Mouse (Mus musculus): ENCODE results near the gene Mex3b.

Gene Mex3b

DNA sequence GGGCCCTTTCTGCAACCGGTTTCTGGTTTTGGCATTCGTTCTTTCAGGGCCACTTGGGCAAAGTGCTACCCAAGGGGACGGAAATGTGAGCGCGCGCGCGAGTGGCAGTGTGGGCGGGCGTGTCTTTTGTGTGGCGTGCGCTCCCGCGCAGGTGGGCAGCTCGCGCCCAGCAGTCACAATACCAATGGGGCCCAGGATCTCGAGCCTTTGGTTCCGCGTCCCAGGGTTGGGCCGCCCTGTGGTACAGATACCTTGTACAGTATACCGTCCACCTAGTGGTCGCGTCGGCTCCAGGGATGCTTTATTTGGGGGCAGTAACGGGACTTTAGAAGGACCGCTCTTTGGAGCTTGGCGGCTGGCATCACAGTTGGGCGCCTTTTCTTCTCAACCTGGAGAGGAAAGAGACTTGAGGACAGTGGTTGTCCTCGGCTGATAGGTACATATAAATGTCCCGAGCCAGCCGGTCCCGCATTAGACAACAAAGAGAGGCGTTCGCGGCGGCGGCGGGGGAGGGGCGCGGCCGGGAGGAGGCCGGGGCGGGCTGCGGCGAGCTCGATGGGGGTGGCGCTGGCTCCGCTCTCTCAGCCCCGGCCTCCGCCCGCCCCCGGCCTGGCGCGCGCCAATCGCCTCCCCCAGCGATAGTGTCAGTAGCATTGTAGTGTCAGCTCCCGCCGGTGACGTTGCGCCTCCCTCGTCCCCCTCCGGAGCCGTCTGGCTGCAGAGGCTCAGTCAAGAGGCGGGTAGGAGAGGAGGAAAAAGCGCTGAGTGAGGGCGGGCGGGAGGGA is 455 bp upstream of the Mex3b start:
- peak; percentile 95 for DNase-seq (ENCODE audit: low spot score)

GRCm38 (mm10) chr7:82868309-82869230 is 1.4 kb downstream of the Mex3b start:
- DNase-seq (ENCODE audit: low spot score): peak; percentile 68

GRCm38 (mm10) chr7:82869231-82870147 is 2.4 kb downstream of the Mex3b start:
- DNase-seq (ENCODE audit: low spot score): peak; percentile 3

DNA sequence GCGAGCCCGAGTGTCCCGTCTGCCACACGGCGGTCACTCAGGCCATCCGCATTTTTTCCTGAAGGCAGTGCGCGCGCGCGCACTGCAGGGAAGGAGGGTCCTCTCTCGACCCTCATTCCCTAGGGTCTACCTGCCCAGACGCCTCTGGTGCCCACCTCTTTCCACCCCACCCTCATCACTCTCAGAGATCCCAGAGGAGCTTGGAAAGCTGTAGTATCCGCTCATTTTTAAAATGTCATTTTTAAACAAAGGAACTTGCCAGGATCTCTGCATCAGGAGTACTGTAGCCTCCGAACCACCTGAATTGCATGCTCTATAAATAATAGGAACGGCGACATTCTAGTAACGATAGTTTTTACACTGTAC is 3.0 kb downstream of the Mex3b start:
- no peak for DNase-seq (ENCODE audit: low spot score)

DNA sequence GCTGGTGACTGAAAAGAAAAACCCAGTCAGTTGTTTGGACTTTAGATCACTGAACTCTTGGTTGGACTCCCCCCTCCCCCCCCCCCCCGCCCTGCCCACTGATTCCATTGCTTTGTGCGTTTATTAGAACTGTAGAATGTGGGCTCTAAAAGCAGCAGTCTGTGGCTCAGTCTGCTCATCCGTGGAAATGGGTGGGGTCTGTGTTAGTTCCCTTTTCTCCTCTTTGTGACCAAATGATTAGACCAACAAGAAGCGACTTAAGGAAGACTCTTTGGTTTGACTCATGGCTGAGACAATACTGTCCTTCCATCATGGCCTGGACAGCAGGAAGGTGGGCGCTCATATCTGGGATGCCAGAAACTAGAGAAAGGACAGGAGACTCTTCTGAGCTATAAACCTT is 9.4 kb downstream of the Mex3b start:
- DNase-seq (ENCODE audit: low spot score): no peak

GRCm38 (mm10) chr7:82880016-82880415 is 12.9 kb downstream of the Mex3b start:
- no peak for DNase-seq (ENCODE audit: low spot score)

DNA sequence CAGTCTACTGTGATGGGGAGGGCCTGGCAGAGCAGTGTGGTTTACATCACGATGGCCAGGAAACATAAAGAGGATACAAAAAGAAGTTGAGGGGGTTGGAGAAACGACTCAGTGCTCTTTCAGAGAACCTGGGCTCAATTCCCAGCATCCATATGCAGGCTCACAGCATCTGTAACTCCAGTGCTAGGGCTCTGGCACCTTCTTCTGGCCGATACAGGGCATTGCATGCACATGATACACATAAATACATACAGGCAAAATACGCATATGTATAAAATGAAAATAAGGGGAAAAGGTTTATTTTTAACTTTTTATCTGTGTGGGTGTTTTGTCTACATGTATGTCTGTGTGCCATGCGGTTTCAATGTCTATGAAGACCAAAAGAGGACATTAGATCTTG is 13.6 kb downstream of the Mex3b start:
- DNase-seq (ENCODE audit: low spot score): no peak

DNA sequence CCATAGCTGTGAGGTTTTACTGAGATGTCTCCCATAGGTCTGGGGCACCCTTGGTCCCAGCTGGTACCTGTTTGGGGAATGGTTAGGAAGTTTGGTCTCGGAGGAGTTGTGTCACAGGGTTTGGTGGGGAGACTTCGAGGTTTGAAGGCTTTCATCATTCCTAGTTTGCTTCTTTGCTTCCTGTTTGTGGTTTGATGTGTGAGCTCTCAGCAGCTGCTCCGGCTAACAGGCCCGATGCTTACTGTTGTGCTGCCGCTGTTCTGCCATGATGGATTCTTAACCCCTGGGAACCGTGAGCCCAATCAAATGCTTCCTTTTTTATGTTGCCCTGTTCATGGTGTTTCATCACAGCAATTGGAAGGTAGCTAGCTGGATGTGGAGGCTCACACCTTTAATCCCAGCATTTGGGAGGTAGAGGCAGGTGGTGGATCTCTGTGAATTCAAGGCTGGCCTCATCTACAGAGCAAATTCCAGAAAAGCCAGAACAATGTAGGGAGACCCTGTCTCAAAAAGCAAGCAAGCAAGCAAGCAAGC is 23.3 kb downstream of the Mex3b start:
- peak; percentile 3 for DNase-seq (ENCODE audit: low spot score)

DNA sequence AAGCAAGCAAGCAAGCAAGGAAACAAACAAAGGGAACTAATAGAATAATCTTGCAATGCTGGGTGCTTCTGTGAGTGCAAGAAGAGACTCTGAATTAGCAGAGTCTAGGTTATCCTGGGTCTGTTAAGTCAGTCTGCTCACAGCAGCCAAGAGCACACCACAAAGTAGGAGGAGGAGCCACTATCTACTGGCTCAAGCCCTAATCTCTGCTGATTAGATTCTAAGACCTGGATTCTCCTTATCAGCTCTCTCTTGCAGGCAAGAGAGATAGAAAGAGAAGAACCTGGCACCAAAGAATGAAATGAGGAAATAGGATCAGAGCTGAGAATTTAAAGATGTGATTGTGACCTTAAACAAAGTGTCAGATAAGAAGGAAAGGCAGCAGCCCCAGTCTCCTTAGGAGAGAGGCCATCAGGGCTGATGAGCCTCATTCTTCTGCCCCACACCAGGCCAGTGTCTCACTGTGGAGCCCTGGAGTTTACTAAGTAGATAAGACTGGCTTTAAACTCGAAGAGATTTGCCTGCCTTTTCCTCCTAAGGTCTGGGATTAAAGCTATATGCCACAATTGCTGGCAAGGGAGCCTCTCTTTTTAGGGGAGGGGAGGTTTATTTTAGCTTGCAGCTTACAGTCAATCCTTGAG is 23.9 kb downstream of the Mex3b start:
- DNase-seq (ENCODE audit: low spot score): no peak

DNA sequence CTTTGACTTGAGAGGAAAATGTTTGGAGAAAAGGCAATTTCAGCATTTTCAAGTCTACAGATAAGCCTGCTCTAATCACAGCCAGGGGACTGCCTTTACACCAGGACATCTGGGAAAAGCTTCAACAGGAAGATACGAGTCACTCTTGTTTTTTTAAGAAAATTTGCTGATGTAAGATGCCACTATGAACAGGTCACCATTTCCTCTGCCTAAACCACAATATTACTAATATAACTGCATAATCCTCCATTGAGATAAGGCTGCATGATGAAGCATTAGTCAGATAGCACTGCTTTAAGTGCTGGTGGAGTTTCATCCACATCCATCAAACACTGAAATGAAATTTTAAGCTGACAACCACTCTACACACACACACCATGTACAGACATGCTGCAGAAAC is 27.2 kb downstream of the Mex3b start:
- DNase-seq (ENCODE audit: low spot score): no peak

DNA sequence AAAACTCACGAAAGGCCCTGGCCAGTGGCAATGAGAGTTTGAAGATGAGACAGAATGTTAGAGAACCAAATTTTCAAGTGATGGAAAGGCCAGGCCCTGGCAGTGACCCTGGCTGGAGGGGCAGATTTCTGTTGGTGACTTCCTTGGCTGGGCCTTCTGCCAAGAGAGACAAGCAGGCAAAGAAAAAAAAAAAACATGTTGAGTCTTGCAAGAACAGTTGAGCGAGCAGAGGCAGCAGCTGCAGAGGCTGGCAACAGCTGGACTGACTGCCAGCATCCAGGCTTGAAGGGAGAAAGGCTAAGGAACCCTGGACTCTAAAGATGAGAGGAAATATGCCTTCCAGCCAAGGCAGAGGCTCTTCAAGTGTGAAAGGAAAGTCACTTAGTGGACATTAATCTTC is 28.5 kb downstream of the Mex3b start:
- DNase-seq (ENCODE audit: low spot score): no peak

GRCm38 (mm10) chr7:82896750-82897149 is 29.6 kb downstream of the Mex3b start:
- no peak for DNase-seq (ENCODE audit: low spot score)

DNA sequence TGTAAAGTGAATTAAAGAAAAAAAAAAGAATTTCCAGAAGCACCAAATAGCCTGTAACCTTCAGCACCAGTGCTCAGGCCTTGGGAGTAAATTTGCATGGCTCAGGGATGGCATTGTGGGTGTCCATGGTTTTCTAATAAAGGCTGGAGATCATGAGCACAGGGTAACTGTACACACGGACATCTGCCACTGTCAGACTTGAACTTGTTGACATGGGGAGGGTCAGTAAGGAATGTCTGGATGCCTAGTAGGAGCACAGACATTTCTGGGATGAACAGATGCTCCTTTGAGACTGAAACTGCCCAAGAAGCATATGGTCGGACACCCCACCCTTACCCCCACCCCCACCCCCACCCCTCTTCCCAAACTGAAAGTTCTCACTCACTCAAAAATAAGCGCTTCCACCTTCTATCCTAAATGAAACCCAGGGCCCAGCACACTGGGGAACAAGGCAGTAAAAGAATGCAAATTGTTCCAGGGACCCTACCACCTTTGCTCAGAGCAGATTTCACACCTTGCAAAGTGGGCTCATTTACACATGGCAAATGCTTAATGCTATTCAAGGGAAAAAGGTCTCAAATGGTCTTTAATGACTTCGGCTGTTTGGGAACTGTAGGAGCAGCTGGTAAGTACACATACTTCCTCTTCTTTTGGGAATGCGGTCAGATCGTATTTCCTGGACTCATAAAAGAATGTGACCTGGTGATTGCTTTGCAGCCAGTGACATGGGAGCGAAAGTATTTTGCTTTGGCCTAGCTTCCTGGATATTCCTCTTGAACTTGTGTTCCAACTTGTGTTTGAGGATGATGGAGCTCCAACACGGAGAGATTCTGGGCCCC is 32.5 kb downstream of the Mex3b start:
- DNase-seq (ENCODE audit: low spot score): no peak

- no peak for DNase-seq (ENCODE audit: low spot score)
Measured at GRCm38 (mm10) chr7:82903006-82903405, 35.9 kb downstream of the Mex3b start.

- no peak for DNase-seq (ENCODE audit: low spot score)
Measured at GRCm38 (mm10) chr7:82905527-82905926, 38.4 kb downstream of the Mex3b start.

- DNase-seq (ENCODE audit: low spot score): no peak
Measured at GRCm38 (mm10) chr7:82907081-82907480, 39.9 kb downstream of the Mex3b start.

DNA sequence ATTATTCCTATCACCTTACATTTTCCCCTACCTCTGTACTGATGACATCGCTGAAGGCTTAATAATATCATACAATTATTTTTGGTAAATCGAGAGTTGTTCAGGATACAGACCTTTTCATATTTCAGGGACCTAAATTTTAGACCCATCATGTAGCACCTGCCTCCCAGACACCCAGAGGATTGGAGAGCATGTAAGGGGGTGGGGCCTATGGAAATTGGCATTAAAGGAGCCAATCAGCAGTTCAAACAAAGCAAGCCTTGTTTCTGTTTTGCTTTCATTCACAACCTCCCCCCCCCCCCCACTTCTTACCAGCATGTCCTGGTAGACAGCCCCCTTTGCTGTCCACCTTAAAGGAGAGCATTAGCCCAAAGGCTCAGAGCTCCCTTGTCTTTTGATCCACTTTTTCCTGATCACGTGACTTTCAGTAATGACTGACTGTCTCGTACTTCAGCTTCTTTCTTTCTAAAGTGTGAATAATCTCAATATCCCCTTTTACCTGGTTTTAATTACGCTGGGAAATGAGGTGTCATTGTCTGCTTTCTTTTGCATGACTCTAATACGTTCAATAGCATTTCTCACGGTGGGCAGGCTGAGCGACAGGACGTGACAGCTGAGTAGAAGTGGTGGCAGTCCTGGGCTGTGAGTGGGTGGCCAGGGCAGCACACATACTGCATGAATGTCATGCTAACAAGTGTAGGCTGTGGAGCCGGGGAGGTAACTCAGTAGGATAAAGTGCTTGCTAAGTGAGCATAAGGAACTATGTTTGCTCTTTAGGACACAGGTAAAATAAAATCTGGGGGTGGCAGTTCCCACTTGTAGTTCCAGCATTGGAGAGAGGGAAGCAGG is 43.6 kb downstream of the Mex3b start:
- no peak for DNase-seq (ENCODE audit: low spot score)

DNA sequence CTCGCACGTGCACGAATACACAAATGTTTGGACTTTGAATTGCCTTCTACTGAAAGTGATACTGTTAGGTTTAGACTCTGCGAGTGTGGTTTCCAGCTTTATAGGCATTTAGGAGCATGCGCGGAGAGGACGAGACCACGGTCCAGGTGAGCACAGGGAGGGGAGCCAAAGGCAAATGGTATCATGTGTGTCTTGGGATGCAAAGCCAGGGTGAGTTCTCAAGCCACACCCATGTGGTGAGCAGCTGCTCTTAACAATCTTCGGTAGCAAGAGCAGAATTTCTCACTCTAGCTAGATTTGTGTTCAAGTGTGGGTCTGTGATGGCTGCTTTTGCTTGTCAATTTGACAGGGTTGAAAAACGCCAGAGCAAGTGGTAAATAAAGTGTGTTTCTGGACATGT is 44.4 kb downstream of the Mex3b start:
- no peak for DNase-seq (ENCODE audit: low spot score)

GRCm38 (mm10) chr7:82914297-82914696 is 47.2 kb downstream of the Mex3b start:
- DNase-seq (ENCODE audit: low spot score): no peak

Data from T-cell, adult 2 months (primary cell).